Mouse (Mus musculus) neutrophil, adult 5-6 weeks (primary cell): ENCODE data around the gene Gpr157. TPM values are rescaled to one million over a fixed set of nuclear protein-coding genes. Genes with fewer than 3 reads are reported as not detected.

Experiments
- ATAC-seq: fragments of 151-379, 151-347 bp; 2 replicates; pipeline ENCODE4 v1.8.0; 2017; ENCODE audit warnings: mild to moderate bottlenecking, moderate TSS enrichment; ENCODE audit not compliant: insufficient number of reproducible peaks, poor library complexity, low FRiP score, severe bottlenecking; ENCODE audit errors: extremely low read depth
- total RNA-seq: library from RNA; stranded (forward); fragments of 200-1000 nt; gene quantifications from 2 replicates; pipeline ENCODE4 v1.2.3, GENCODE M21; 2017

Gene Gpr157
- total RNA-seq, 1 experiment from 2014 or later, result 0.47 TPM

DNA sequence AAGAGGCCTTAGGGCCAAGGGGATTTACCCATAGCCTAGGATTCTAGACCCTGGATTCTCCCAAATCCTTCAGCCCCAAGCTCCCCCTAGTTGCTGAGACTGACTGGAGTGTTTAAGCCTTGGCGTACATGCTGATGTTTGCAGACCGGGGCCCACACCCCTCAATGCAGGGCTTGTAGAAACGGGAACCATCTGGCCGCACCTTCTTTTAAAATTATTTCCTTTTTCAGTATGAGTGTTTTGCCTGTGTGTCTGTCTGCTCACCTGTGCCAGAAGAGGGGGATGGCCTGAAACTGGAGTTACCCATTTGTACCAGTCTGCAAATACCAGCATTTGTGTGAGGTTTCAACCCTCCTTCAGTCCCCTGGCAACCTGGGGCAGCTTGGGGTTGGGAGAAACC, 10.7 kb downstream of the Gpr157 start:
- ATAC-seq, result no peak

DNA sequence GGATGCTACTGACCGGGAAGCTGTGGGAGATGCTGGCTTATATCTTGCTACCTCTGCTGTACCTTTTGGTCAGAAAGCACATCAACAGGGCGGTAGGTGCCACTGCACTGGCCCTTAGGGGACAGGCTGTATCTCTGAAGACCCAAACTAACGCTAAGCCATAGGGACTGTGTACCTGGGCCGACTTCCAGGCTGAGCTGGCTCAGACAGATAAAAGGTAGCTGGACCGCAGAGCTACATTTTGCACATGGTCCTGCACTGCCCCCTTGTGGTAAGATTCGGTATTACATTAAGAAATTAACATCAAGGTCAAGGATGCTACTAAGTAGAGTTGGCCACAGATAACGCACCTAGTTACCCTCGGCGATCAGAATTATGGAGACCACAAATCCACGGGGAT, 11.7 kb downstream of the Gpr157 start:
- ATAC-seq, result peak; percentile 65; the same call in 1 of the 2 replicates

DNA sequence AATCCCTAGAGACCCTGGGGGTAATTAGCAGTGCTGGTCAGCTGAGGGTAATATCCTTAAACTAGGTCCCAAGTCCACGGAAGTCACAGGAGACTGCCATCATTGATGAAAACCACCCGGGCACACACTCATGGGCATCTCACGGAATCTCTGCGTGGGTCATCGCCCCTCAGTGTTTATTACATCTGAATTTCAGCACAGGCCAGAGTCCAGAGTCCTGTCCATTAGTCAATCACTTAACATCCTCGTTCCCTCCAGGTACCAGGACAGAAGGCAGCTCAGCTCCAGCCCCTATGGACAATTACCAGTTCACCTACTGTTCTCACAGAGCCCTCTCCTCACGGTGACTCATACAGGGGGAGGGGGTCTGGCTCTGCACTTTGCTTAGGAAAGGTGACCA, 15.7 kb downstream of the Gpr157 start:
- ATAC-seq, result no peak

DNA sequence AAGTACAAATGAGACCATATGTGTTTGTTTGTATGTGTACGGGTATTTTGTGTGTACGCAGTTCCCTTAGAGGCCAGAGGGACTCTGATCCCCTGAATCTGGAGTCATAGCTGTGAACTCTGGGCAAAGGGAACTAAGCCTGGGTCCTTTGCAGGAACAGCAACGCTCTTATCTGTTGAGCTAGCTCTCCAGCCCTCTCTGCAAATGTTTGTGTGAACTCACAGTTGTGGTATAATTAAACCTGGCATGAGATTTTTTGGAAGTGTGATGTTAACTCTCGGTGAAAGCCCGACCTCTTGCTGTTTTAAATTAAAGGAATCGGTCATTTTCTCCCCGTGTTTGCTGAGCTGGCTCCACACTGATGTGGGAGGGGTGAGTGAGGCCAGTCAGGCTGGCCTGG, 18.5 kb downstream of the Gpr157 start:
- no peak for ATAC-seq

DNA sequence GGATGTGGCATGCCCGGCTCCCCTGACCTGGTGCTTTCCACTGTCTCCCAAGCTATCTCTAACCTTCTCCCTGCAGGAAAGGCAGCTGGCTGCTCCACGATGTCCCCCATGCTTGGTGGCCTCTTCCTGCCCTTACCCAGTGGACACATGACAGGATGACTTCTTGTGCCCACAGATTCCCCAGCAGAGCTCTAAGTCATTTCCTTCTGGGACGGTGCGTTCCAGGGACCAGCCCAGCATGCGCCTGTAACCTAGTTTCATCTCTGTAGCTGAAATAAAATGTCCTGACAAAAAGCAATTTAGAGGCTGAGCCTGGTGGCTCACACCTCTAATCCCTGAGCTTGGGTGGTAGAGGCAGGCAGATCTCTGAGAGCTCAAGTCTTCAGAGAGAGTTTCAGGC, 19.5 kb downstream of the Gpr157 start:
- no peak for ATAC-seq

DNA sequence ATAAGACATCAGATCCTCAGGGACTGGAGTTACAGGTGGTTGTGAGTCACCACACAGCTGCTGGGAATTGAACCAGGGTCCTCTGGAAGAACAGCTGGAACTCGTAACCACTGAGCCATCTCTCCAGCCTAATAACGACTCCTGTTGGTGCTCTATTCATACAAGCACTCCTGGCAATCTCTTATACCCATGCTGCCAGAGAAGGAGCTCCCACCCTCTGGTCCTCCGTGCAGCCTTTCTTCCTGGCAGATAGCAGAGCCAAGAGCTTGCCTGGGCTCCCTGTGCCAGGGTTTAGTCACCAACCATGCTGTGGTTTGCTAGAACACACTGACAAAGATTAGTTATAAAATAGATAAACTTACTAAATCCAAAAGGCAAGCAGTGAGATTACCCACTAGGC, 22.5 kb downstream of the Gpr157 start:
- no peak for ATAC-seq

DNA sequence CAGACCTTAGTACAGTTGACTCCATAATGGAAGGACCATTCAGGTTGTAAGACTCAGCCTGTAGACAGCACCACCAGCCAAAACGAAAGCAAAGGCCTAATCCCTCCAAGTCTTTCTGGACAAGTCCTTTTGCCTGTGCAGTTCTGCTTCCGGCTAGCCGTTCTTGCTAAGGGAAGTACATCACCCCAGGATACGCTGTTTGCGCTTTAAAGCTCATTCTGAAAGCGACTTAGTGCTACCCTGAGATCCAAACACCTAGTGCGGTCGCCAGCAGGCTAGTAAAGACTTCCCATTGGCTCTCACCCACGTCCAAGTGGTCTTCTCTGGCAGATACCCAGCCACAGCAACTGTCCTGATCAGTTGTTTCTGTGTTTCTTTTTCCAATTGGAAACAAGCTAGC, 23.2 kb downstream of the Gpr157 start:
- ATAC-seq, result no peak

DNA sequence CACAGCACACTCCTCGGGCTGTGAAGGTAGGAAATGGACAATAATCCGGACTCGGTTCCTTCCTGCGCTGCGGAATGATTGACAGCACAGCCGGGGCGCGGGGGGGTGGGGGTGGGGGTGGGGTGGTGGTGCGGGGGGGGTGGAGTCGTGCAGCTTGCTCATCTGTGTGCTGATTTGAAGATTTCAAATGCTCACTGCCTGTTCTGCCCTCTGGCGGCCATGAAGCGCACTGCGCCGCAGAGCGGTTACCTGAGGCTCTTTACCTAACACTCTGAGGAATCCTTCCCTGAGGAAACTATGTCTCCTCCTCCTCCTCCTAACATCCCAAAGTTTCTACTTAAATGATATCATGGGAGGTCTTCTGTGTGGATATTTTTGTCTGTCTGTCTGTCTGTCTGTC, 25.7 kb downstream of the Gpr157 start:
- peak; percentile 62 for ATAC-seq

DNA sequence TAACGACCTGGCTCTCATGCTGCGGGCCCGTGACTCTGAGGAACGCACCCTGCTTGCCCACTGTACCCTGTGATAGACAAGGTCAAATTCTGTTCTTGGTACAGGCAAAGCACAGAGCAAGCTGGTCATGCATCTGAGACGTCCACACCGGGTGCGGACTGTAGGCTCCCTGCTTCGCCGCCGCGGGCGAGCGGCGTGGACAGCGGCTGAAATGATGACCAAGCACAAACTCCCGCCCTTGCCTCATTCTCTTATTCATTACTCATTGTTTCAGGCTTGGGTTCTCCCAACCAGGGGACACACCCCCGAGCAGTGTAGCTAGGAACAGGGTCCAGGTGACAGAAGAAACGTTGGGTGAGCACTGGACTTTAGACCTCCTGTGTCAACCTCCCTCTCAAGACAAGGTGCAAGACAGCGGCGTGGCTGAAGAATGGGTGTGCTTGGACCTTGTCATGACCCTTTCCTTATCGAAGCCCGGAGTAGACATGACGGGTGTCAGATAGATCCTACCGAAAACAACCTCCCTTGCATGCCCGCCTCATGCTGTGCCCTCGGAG, 27.4 kb downstream of the Gpr157 start:
- no peak for ATAC-seq

DNA sequence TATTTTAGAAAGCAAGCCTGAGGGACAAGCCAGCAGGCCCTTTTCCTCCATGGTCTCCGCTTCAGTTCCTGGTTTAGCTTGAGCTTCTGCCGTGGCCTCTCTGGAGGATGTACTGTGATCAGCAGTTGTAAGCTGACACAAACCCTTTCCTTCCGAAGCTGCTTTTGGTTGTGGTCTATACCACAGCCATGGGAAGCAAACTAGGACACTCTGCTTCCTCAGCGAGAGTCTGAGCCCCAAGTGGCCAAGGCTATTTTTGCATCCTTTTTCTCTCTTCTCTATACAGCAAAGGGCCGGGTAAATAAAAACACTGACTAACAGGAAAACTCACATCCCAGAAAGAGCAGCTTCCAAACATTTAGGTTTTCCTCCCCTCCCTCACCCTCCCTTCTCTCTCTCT, 30.1 kb downstream of the Gpr157 start:
- no peak for ATAC-seq

DNA sequence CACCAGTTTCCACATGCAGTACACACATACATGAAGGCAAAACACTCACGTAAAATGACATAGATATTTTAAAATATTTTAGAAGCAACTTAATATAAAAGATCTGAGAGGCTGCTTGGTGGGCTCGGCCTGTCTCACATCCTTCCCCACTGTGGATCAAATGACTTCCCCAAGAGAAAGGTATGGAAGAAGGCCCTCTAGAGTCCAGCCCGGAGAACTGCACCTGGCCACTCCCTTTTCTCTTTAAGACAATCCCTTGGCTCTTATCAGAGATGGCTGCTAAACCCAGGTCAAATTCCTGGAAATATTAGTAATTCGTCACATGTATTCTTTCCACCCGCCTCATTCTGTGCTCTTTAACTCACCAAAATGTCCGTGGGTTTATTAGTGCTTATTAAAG, 31.0 kb downstream of the Gpr157 start:
- no peak for ATAC-seq

DNA sequence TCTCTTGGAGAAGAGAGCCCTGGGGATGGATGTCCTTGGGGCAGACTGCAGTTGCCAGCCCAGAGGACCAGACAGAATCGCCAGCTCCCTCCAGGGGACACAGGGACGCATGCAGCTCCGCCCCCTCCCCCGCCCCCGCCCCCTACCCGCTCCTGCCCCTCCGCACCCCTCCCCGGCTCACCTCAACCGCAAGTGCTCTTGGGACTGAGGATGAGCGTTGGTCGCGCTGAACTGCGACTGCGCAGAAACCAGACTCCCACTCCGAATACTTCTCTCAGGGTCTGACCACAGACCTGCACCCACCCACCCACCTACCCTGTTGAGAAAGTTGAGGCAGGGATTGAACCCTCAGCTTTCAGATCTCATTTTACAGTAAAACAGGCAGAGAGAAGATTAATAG, 31.9 kb downstream of the Gpr157 start, which contains the start of gene Slc2a5:
TSS of gene Slc2a5 (plus strand) at position 229 of the 400 bp plus-strand sequence.
- no peak for ATAC-seq

DNA sequence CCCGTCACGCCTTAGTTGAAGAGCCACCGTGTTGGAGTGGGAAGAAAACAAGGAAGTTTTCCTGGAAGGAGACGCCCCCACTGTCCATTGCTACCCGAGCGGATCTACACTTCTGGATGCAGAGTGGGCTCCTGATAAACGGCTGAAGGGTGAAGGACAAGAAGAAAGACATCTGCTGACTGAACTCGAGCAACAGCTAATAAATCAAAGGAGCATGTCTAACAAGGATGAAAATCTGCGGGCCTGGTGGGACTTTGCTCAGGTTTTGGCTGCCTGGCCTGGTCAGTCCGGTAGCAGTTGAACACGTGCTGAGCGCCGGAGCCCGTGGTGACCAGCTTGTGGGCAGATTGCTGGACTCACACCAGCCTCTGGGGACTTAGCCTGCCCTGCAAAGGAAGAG, 32.5 kb downstream of the Gpr157 start:
- no peak for ATAC-seq

DNA sequence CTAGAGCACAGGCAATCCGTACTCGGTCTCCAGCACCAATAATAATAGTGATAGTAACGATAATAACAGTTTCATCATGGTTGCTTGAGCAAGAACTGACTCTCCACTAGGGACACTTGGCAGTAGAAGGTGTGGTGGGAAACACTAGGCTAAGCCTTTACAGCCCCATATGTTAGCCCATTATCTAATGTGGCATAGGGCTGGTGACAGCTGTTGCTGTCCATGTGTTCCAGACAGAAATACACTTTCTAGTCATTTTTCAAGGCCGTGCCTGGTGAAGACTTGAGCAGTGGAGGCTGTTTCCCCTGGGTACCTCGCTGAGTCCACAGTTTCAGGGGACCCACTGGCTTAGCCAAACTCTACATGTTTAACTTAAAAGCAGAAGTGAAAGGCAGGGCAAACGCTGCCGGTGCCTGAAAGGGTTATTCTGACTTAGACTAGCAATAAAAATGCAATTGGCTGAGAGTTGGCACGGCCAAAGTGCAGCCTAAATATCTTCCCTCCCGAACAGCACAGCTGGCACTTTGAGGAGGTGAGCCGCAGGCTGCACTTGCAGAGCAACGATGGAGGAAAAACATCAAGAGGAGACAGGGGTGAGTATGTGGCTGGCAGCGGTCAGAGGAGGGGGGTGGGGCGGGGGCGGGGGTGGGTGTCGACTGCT, 33.1 kb downstream of the Gpr157 start:
- ATAC-seq, result peak; percentile 37; the same call in 1 of the 2 replicates

DNA sequence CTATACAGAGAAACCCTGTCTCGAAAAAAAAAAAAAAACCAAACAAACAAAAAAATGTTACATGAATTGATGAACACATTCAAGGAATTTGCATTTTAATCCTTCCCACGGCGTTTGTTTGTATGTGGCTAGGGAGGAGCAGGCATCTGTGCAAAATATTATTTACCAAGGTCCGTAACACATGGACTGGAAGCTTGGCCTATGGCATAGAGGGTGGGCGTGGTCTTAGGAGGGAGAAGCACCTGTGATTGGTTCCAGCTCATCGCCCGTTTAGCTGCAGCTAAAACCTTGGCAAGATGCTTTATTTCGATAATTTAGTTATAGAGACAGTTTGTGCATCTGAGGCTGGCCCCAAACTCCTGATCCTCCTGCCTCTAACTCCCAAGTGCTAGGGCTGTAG, 34.3 kb downstream of the Gpr157 start:
- ATAC-seq, result no peak

DNA sequence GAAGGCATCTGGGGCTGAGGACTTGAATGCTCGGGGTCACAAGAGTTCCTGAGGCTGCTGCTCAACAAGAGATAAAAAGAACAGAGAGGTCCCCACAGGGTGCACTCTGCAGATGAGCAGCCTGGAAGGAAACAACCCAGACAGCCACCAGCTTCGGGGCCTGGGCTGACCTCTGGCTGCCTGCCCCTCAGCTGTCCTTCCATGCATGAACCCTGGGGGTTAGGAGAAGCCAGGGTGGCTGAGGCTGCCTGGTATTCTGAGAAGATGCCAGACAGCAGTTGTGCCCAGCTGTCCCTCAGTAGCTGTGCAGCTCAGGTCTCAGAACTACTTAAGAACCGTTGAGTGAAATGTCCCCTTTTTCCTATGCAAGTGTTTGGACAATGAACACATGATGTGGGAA, 35.3 kb downstream of the Gpr157 start:
- no peak for ATAC-seq

DNA sequence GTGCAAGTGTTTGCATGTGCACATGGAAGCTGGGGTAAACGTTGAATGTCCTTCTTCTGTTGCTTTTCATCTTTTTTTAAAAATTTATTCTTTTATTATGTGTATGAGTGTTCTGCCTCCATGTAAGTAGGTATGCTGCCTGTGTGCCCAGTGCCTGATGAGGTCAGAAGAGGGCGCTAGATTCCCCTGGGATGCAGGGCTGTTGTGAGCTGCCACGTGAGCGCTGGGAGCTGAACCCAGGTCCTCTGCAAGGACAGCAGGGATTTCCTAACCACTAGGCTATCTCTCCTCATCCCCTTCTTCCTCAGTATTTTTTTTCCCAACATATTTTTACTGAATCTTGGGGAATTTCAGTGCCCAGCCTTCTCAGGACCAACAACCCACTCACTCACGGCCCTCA, 39.2 kb downstream of the Gpr157 start:
- ATAC-seq, result no peak

DNA sequence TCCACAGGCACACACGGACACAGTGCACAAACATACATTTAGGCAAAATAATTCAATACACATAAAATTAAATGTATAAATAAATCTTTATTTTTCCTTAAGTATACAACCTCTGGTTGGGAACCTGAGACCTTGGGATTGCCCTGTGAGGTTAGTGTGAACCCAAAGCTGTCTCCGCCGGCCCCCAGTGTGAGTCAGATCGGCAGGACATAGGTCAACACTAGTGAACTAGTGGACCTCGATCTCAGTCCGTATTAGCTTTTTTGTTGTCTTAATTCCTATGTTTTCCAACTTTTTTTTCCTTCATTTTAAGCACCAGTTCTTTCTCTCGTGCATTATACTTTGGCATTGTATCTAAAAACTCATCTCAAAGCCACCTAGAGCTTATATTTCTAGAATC, 40.7 kb downstream of the Gpr157 start:
- no peak for ATAC-seq

DNA sequence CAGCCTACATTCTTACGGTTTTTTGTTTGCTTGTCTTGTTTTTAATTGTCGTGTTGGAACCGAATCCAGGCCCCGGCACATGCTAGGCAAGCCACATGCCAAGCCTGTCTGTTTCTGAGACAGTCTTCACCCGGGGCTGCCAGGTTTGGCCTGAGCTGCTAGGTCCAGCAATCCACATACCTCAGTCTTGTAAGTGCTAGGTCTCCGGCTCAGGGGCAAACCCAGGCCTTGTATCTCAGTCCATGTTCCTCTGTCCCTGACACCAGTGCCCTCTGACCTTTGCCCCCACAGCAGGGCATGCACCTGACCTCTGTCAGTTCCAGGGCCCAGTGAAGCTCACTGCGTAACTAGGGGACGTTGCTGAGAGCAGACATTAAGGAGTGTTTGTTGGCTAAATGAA, 41.4 kb downstream of the Gpr157 start:
- no peak for ATAC-seq

DNA sequence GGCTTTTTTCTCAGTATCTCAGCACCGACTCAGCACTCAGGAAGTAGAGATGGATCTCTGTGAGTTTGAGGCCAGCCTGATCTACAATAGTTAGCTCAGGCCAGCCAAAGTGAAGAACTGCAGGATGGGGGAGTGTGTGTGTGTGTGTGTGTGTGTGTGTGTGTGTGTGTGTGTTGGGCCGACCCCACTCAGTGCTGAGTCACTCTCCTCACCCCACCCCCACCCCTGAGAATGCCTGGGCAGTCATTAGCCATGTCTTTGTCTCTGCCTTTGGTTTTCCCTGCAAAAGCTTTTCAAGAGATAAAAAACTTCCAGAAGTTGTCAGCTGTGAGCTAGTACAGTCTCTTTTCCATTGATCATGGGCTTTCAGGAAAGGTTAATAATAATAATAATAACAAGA, 43.5 kb downstream of the Gpr157 start:
- ATAC-seq, result no peak

DNA sequence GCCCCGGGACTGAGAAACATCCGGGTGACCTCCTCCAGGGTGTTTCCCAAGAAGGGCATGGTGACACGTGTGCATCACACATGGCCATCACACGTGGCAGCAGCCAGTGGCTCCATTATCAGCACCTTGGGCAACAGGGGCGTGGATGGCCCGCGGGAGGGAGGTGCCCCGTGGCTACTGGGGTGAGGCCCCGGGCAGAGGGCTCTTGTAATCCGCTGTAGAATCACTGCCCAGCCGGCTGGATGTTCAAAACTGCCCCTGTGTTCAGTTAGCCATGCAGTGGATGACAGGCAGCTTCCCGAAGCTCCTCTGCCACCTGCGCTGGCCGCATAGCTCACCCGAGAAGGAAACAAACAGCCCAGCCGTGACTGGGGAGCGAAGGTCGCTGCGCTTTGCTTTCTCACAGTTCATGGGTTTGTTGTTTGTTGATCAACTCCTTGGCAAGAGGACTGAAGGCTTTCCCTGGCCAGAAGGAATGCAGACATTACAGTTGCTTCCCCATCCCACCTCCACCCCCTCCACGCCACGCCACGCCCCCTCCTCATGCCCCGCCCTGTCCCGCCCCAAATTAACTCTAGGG, 45.6 kb downstream of the Gpr157 start:
- ATAC-seq, result no peak
